Mouse (Mus musculus) ovary, postnatal 36 days (tissue): ENCODE data around the gene Plpp2.

ENCODE experiments used
- DNase-seq: peaks from one replicate; pipeline ENCODE4 v3.0.0; 2022; ENCODE audit warnings: low spot score, mixed read lengths

Gene Plpp2

DNA sequence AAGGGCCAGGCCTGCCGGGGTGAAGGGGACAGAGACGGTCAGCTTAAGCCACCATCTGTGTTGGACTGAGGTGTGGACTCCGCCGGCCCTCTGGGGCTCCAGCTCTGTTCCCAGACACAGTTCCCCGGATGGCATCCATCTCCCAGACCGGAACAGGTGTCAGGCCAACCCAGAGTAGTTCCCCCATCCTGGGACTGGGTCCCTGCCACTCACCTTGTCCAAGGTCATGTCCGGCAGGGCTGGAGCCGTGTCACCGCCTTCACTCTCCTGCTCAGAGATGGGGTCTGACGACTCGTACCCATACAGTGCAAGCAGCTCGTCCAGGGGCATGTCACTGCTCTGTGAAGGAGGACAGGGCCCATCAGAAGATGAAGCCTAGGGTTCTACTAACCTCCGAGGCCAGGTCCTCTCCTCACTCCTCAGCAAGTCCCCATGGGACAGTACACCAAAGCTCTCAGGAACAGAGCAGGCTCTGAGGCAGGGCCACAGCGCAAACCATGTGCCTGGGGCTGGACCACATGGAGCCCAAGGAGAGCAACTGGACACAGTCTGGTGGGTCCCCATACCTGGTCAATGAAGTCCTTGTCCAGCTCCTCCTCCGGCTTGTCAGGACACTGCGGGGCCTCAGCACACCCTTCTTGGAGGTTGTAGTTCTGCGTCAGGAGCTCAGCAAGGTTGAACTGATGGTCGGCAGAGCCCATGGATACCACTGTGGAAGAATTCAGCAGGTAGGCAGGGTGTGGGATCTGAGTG is 15.6 kb upstream of the Plpp2 start:
- DNase-seq, result no peak

- DNase-seq, result no peak
Observed at GRCm38 (mm10) chr10:79548546-79548945, 14.9 kb upstream of the Plpp2 start.

GRCm38 (mm10) chr10:79547148-79547675 is 13.6 kb upstream of the Plpp2 start:
- DNase-seq, result no peak

DNA sequence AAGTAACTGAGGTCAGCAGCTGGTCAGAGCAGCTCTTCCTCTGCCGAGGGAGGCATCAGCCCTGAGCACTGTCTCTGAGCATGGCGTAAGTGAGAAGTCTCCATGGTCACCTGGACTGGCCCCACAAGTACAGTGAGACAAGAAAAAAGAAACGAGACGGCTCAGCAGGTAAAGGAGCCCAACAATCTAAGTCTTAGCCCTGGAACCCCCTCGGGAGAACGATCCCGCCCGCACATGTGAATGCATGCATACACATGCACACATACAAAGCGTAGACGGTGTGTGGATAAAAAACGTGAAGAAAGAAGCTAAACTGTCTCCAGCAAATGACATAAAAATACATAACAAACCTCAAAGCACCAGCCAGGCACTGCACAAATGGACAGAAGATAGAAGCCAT is 12.9 kb upstream of the Plpp2 start:
- DNase-seq, result no peak

DNA sequence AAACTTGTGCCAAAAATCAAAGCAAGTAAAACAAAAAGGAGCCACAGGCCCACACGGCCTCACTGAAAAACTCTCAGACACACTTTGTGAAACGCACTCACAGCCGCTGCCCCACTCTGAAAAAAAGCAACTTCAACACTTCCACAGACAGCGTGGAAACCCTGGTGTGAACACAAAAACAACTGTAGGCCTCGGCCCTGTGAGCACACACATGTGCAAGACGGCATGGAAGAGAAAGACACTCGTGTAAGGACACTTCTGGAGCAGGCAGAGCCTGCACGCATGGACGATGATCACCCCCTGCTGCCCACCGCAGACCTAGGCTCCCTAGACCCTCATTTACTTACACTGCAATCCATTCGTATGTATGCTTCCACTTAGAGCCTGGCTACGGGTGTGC is 12.3 kb upstream of the Plpp2 start:
- DNase-seq, result no peak

- DNase-seq, result no peak
Observed at GRCm38 (mm10) chr10:79544631-79545030, 11.0 kb upstream of the Plpp2 start.

DNA sequence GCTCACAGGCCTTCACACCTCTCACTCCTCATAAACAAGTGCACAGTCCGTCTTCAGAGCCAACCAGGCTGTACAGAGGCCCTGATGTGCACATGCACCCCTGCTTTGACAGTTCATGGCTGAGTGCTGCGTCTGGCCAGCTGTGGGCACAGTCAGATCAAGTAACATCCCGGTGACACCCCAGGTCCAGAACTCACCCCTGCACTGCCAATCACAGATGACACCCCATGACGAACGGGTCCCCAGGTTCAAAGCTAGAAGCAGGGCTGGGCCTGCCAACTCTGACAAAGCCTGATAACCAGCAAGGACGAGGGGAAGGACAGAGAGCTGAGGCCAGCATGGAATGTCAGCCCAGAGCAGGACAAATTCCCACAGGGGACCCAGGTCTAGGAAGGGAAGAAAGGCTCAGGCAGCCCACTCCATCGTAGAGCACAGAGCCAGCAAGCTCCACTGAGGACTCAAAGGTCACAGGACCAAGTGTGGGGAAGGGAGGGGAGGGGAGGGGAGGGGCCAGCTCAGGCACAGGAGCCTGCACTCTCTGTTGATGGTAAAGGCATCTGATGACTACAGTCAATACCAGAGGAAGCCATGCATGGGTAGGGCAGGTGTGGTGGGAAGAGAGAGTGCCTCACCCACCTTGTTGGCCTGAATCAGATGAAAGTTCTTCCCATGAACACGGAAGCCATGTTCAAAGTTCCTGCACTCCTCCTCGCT is 10.4 kb upstream of the Plpp2 start:
- DNase-seq, result no peak

- no peak for DNase-seq
Observed at GRCm38 (mm10) chr10:79542171-79542570, 8.6 kb upstream of the Plpp2 start.

- DNase-seq, result no peak
Observed at GRCm38 (mm10) chr10:79541522-79541921, 7.9 kb upstream of the Plpp2 start.

GRCm38 (mm10) chr10:79540746-79541145 is 7.2 kb upstream of the Plpp2 start:
- DNase-seq, result no peak

DNA sequence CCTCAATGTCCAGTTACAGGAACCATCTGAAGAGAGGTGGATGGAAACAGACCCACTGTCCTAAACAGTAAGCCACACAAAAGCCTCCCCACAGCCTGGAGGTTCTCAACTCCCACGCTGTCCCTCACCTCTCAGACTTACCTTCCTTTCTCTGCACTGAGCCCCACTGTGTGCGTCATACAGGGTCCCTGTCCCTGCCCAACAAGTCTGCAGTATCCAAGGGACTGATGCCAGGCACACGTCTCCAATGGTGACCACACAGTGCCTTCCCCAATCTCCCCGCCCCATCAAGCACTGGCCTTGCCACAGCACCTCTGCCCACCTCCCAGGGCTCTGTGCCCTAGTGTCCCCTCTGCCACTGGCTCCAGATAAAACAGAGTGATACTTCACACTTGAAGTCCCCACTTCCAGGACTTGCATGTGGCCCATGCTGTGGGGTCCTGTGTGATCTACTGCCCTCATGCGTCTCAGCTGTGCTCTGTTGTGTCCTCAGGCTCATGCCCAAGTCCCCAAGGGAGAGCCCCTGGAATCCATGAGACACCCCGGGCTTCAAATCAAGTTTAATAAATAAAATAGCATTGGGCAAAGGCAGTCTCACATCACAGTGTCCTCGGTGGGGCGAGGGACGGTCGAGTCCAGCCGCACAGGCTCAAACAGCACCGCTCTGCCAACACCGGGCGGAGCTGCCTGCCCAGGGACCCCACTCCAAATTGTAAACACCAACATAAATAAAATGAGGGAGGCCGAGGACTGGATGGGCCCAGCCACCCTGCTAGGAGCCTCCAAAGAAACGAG is 6.3 kb upstream of the Plpp2 start:
- peak; percentile 1 for DNase-seq

- no peak for DNase-seq
Observed at GRCm38 (mm10) chr10:79538873-79539272, 5.3 kb upstream of the Plpp2 start.

DNA sequence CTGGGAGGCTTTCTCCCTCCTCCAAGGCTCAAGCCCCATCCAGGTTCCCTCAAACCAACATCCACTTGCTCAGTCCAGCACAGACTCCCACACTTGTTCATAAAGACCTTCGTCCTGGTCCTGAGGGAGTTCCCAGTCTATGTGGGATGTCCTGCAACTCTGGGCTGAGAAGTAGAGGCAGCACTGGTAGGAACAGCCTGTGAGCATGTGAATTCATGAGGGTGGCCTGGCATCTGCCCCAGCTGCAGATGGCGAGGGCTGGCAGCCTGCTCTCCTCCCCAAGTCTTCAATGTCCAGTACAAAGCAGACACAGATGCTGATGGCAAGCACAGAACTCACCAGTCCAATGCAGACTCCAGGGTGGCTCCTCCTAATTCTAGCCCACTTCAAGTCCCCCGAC is 4.7 kb upstream of the Plpp2 start:
- DNase-seq, result no peak

- no peak for DNase-seq
Observed at GRCm38 (mm10) chr10:79537781-79538180, 4.2 kb upstream of the Plpp2 start.

DNA sequence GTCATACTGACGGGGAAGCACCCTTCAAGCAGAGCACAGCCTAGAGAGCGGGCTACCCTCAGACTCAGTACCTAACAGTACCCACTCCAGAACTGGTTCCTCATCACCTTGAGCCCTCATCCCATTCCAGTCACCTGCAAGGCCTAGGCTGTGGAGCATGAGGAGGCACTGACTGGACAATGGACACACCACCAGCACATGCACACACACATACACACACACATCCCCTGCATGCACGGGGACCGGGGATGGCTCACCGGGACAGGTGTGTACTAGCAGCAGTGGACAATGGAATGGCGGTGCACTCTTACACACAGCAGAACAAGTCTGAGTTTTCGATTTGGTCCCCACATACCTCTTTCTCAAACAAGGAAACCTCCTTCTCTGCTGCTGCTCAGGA is 3.7 kb upstream of the Plpp2 start:
- no peak for DNase-seq

- no peak for DNase-seq
Observed at GRCm38 (mm10) chr10:79536461-79537080, 3.0 kb upstream of the Plpp2 start.

- no peak for DNase-seq
Observed at GRCm38 (mm10) chr10:79535431-79535830, 1.8 kb upstream of the Plpp2 start.

DNA sequence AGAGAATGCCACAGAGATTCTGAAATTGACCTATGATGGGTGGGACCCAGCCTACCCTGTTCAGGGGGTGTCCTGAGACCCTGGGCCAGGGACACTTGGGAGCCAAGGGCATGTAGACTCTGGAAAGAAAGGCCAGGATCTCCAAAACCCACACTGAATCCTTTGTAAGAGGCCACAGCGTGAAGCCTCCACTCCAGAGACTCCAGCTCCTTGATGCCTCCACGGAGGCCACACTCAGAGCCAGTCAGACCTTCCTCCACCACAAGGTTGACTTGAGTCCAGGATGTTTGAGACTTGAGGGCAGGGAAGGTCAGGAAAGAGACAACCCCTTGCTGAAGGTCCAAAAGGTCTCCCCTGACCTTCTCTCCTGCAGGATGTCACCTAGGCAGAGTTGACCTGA is 830 bp upstream of the Plpp2 start:
- no peak for DNase-seq

DNA sequence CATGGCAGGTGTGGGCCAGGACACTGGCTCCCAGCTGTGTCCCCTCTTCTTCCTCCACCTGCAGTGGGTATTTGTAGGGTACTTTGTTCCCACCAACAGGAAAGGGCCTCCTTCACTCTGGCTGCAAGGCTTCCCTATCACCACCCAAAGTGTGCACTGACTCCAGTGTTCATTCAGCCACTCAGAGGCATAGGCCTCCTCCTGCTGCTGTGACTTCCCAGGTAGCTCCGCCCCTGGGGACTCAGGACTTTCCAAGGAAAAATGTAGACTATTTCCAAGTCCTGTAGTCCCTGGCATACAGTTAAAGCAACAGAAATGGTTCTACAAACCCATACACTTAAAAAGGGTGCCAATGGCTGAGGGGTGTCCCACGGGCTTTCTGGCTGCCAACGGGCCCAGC is 918 bp downstream of the Plpp2 start:
- no peak for DNase-seq

DNA sequence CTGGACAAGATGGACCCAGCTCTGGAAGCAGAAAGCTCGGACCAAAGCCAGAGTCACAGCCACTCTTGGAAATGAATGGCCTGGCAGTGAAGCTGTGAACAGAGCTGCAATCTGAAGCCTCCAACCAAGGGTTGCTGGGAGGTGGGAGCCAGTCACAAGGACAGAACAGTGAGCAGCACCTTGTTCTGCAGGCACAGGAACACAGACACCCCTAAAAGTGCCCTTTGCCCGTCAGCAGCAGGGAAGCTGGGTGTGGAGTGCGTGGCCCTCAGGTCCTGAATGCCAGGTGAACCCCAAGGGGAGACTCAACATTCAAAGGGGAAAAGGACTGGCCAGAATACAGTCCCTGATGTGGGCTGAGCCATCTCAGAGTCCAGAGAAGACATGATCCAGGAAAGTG is 2.0 kb downstream of the Plpp2 start:
- DNase-seq, result no peak

DNA sequence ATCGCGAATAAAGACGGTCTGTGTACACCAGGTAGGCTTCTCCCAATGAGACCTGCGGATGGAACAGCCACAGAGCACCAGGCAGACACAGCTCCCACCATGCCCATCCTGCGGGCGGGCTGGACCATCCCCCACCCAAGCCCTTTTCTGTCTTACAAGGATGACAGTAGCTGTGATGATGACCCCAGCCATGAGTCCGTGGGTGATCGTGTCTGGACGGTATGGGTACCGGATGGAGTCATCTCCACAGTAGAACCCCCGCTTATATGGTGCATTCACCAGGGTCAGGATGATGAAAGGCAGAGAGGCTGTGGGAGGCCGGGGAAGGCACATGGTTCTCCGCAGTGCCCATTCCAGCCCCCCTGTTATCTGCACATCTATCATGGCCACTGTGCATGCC is 2.9 kb downstream of the Plpp2 start:
- DNase-seq, result no peak

DNA sequence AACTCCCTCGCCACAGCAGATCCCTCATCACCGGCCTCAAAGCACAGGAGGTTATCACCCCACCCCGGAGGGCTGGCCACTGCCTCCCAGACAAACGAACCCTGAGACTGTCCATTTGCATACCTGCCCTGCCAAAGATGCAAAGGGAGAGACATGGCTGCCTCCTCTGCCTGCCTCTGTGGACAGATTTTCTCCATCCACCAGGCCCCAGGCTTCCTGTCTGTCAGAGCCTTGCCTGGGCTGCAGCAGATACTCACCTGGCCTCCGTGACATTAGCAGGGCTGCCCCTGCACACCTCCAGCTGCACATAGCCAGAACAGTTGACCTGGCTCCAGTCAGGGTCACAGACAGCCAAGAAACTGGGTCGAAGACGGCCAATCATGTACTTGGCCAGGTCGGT is 3.4 kb downstream of the Plpp2 start:
- DNase-seq, result no peak
